Mouse (Mus musculus) MEL (cell line): ENCODE data around the gene Ccdc125. TPM values are rescaled to one million over a fixed set of nuclear protein-coding genes. Genes with fewer than 3 reads are reported as not detected.
"Not testable (repeated sequence)": the region's sequence is repeated elsewhere in the genome, so short reads cannot be mapped to it uniquely, and the experiment has no call there.

Experiments
- DNase-seq: peaks from one replicate; pipeline ENCODE4 v3.0.0; 2011; ENCODE audit warnings: low read depth, low spot score
- H3K27ac ChIP-seq: 2 replicates; pipeline ENCODE4 v1.5.1; 2012; ENCODE audit warnings: low read depth, mild to moderate bottlenecking, control low read depth, low read length, moderate library complexity; ENCODE audit not compliant: control insufficient read depth
- H3K27me3 ChIP-seq, 2 experiments: fragments of 150-350 bp in 1 of 2; sonication (generic) in 1 of 2; 2 replicates each; pipeline ENCODE4 v1.6.1; 2012; ENCODE audit warnings: low read length in 2 of 2, mild to moderate bottlenecking in 2 of 2, improper control_type of control experiment in 1 of 2, moderate library complexity in 1 of 2; ENCODE audit not compliant: insufficient read depth in 2 of 2, control insufficient read depth in 1 of 2
- H3K36me3 ChIP-seq, 2 experiments: 2 replicates each; pipeline ENCODE4 v1.6.1; 2012 to 2014; ENCODE audit warnings: low read length in 2 of 2, improper control_type of control experiment in 1 of 2, inconsistent platforms in 1 of 2, mild to moderate bottlenecking in 1 of 2; ENCODE audit not compliant: insufficient read depth in 2 of 2, control insufficient read depth in 1 of 2
- H3K4me1 ChIP-seq, 2 experiments: fragments of 150-350 bp in 1 of 2; sonication (generic) in 1 of 2; 2 replicates each; pipeline ENCODE4 v1.6.1; 2012; ENCODE audit warnings: low read length in 2 of 2, improper control_type of control experiment in 1 of 2, mild to moderate bottlenecking in 1 of 2; ENCODE audit not compliant: insufficient read depth in 2 of 2, control insufficient read depth in 1 of 2
- H3K4me3 ChIP-seq, 2 experiments: fragments of 150-350 bp in 1 of 2; sonication (generic) in 1 of 2; 2 replicates each; pipeline ENCODE4 v1.5.1; 2012; ENCODE audit warnings: low read depth in 2 of 2, low read length in 2 of 2, mild to moderate bottlenecking in 2 of 2, moderate library complexity in 2 of 2, control low read depth in 1 of 2, improper control_type of control experiment in 1 of 2; ENCODE audit not compliant: control insufficient read depth in 1 of 2, insufficient read depth in 1 of 2
- H3K79me2 ChIP-seq: 2 replicates; pipeline ENCODE4 v1.6.1; 2012; ENCODE audit warnings: mild to moderate bottlenecking, low read length, moderate library complexity; ENCODE audit not compliant: control insufficient read depth, poor library complexity, insufficient read depth
- H3K9ac ChIP-seq: 2 replicates; pipeline ENCODE4 v1.6.1; 2012; ENCODE audit warnings: low read depth, mild to moderate bottlenecking, control low read depth, low read length, moderate library complexity; ENCODE audit not compliant: control insufficient read depth, poor library complexity, severe bottlenecking
- H3K9me3 ChIP-seq: fragments of 150-350 bp; sonication (generic); replicated peaks from 2 replicates; pipeline ENCODE4 v1.6.1; 2012; ENCODE audit warnings: mild to moderate bottlenecking, low read length, improper control_type of control experiment, moderate library complexity; ENCODE audit not compliant: insufficient read depth
- BHLHE40 ChIP-seq: IDR thresholded peaks from 2 replicates; pipeline ENCODE4 v1.6.1; 2012; ENCODE audit warnings: low read depth, mild to moderate bottlenecking, inconsistent platforms, low read length, improper control_type of control experiment, borderline replicate concordance
- CHD2 ChIP-seq: IDR thresholded peaks from 2 replicates; pipeline ENCODE4 v1.6.1; 2011; ENCODE audit warnings: low read length, improper control_type of control experiment
- CTCF ChIP-seq, 3 experiments: IDR thresholded peaks in 2 of 3; conservative IDR thresholded peaks in 1 of 3; 2 replicates each; pipeline ENCODE4 v1.5.1; 2011 to 2012; ENCODE audit warnings: low read length in 3 of 3, low read depth in 2 of 3, mild to moderate bottlenecking in 2 of 3, improper control_type of control experiment in 1 of 3, inconsistent platforms in 1 of 3, mixed read lengths in 1 of 3, moderate library complexity in 1 of 3; ENCODE audit not compliant: control insufficient read depth in 1 of 3, insufficient read depth in 1 of 3, poor library complexity in 1 of 3, severe bottlenecking in 1 of 3
- E2F4 ChIP-seq: IDR thresholded peaks from 2 replicates; pipeline ENCODE4 v1.6.1; 2011; ENCODE audit warnings: low read depth, low read length, improper control_type of control experiment, borderline replicate concordance
- ELF1 ChIP-seq: IDR thresholded peaks from 2 replicates; pipeline ENCODE4 v1.6.1; 2014; ENCODE audit warnings: low read depth, mild to moderate bottlenecking, inconsistent platforms, low read length, improper control_type of control experiment, moderate library complexity
- JUND ChIP-seq: IDR thresholded peaks from 2 replicates; pipeline ENCODE4 v1.6.1; 2011; ENCODE audit warnings: low read depth, mild to moderate bottlenecking, improper control_type of control experiment, low read length
- MAFK ChIP-seq: IDR thresholded peaks from 2 replicates; pipeline ENCODE4 v1.6.1; 2011; ENCODE audit warnings: low read depth, mild to moderate bottlenecking, low read length, improper control_type of control experiment, borderline replicate concordance
- MAX ChIP-seq: IDR thresholded peaks from 2 replicates; pipeline ENCODE4 v1.6.1; 2011; ENCODE audit warnings: low read length, improper control_type of control experiment
- MAZ ChIP-seq: IDR thresholded peaks from 2 replicates; pipeline ENCODE4 v1.6.1; 2012; ENCODE audit warnings: low read depth, mild to moderate bottlenecking, inconsistent platforms, low read length, improper control_type of control experiment
- MYB ChIP-seq: IDR thresholded peaks from 2 replicates; pipeline ENCODE4 v1.6.1; 2011; ENCODE audit warnings: mild to moderate bottlenecking, low read depth, low read length, improper control_type of control experiment
- MYC ChIP-seq: IDR thresholded peaks from 2 replicates; pipeline ENCODE4 v1.6.1; 2011; ENCODE audit warnings: low read depth, mild to moderate bottlenecking, low read length, improper control_type of control experiment, moderate library complexity
- NELFE ChIP-seq: IDR thresholded peaks from 2 replicates; pipeline ENCODE4 v1.6.1; 2011; ENCODE audit warnings: low read depth, low read length, improper control_type of control experiment
- NRF1 ChIP-seq: IDR thresholded peaks from 2 replicates; pipeline ENCODE4 v1.6.1; 2014; ENCODE audit warnings: low read depth, mild to moderate bottlenecking, inconsistent platforms, low read length, improper control_type of control experiment, moderate library complexity; ENCODE audit not compliant: poor library complexity, insufficient read depth, severe bottlenecking
- POLR2A ChIP-seq, 2 experiments: IDR thresholded peaks; 2 replicates each; pipeline ENCODE4 v1.6.1; 2011 to 2012; ENCODE audit warnings: low read length in 2 of 2, mild to moderate bottlenecking in 2 of 2, control low read depth in 1 of 2, improper control_type of control experiment in 1 of 2, low read depth in 1 of 2, moderate library complexity in 1 of 2; ENCODE audit not compliant: control insufficient read depth in 1 of 2, insufficient read depth in 1 of 2, poor library complexity in 1 of 2
- POLR2AphosphoS2 ChIP-seq: IDR thresholded peaks from 2 replicates; pipeline ENCODE4 v1.6.1; 2011; ENCODE audit warnings: low read length, improper control_type of control experiment
- RCOR1 ChIP-seq: IDR thresholded peaks from 2 replicates; pipeline ENCODE4 v1.6.1; 2012; ENCODE audit warnings: low read depth, mild to moderate bottlenecking, inconsistent platforms, low read length, improper control_type of control experiment
- SIN3A ChIP-seq: IDR thresholded peaks from 2 replicates; pipeline ENCODE4 v1.6.1; 2012; ENCODE audit warnings: low read length, improper control_type of control experiment, inconsistent platforms
- SMC3 ChIP-seq: IDR thresholded peaks from 2 replicates; pipeline ENCODE4 v1.6.1; 2011; ENCODE audit warnings: low read depth, low read length, improper control_type of control experiment
- TAL1 ChIP-seq: IDR thresholded peaks from 2 replicates; pipeline ENCODE4 v1.6.1; 2012; ENCODE audit warnings: mild to moderate bottlenecking, inconsistent platforms, low read length, moderate library complexity, mixed read lengths
- TBP ChIP-seq: IDR thresholded peaks from 2 replicates; pipeline ENCODE4 v1.8.0; 2011; ENCODE audit warnings: low read depth, low read length, improper control_type of control experiment
- USF1 ChIP-seq: IDR thresholded peaks from 2 replicates; pipeline ENCODE4 v1.6.1; 2014; ENCODE audit warnings: low read depth, mild to moderate bottlenecking, inconsistent platforms, low read length, improper control_type of control experiment, moderate library complexity
- USF2 ChIP-seq, 2 experiments: IDR thresholded peaks; 2 replicates each; pipeline ENCODE4 v1.6.1; 2011 to 2012; ENCODE audit warnings: improper control_type of control experiment in 2 of 2, low read length in 2 of 2, borderline replicate concordance in 1 of 2, inconsistent platforms in 1 of 2, low read depth in 1 of 2, mild to moderate bottlenecking in 1 of 2; ENCODE audit not compliant: insufficient read depth in 1 of 2
- ZC3H11A ChIP-seq: IDR thresholded peaks from 2 replicates; pipeline ENCODE4 v1.6.1; 2012; ENCODE audit warnings: low read depth, mild to moderate bottlenecking, inconsistent platforms, low read length, improper control_type of control experiment
- ZMIZ1 ChIP-seq: IDR thresholded peaks from 2 replicates; pipeline ENCODE4 v1.6.1; 2012; ENCODE audit warnings: low read depth, mild to moderate bottlenecking, inconsistent platforms, low read length, improper control_type of control experiment, moderate library complexity
- ZNF384 ChIP-seq: IDR thresholded peaks from 2 replicates; pipeline ENCODE4 v1.6.1; 2012; ENCODE audit warnings: low read depth, mild to moderate bottlenecking, inconsistent platforms, low read length, improper control_type of control experiment
- polyA plus RNA-seq, 2 experiments: library from polyadenylated mRNA; stranded (reverse) in 1 of 2; unstranded in 1 of 2; fragments of >175 nt in 1 of 2; fragments of >200 nt in 1 of 2; gene quantifications; 2 replicates each; pipeline versions ENCODE4 v1.2.1 to v1.2.4; 2012; ENCODE audit warnings: low replicate concordance in 2 of 2, low read depth in 1 of 2; ENCODE audit not compliant: insufficient read length in 2 of 2, insufficient read depth in 1 of 2, missing spikeins in 1 of 2
- total RNA-seq: library from RNA; depleted of rRNA; stranded (reverse); fragments of 300-350 nt; gene quantifications from 2 replicates; pipeline ENCODE4 v1.2.3, GENCODE M21; 2012

Ccdc125 gene
- total and polyA plus RNA-seq, 3 experiments = 0.29 TPM; not detected in 2

DNA sequence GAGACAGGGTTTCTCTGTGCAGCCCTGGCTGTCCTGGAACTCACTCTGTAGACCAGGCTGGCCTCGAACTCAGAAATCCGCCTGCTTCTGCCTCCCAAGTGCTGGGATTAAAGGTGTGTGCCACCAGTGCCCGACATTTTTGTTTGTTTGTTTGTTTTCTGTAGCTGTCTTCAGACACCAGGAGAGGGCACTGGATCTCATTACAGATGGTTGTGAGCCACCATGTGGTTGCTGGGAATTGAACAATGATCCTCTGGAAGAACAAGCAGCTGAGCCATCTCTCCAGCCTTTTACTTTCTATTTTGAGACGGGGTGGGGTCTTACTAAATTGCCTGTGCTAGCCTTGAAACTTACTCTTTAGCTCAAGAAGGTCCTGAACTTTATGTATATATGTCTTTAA lies 59.0 kb downstream of the Ccdc125 start:
- not testable (repeated sequence) for H3K9me3 ChIP-seq, H3K27ac ChIP-seq

GRCm38 (mm10) chr13:100730153-100730860 lies 60.8 kb downstream of the Ccdc125 start:
- H3K4me1 ChIP-seq = peaks cover 6 to 12% of the 10 kb centered on the region in 2 experiments
- H3K79me2 ChIP-seq = peaks cover 34% of the 10 kb centered on the region

More for the DNA sequence above, 59.0 kb downstream of the Ccdc125 start:
- TF ChIP-seq CTCF (IDR thresholded peaks at IDR 0.05 in 2 of 3, conservative IDR thresholded peaks at IDR 0.05 in 1 of 3; ENCODE audit: control insufficient read depth in 1 of 3, insufficient read depth in 1 of 3, low read depth in 2 of 3, low read length in 3 of 3, poor library complexity in 1 of 3, severe bottlenecking in 1 of 3) = peak in 1 of 3 experiments; percentile 17; a peak in 2 of 6 replicates
- TF ChIP-seq, all 39 proteins: peak for 1; not testable (repeated sequence) for 38
- DNase-seq, H3K4me3 ChIP-seq, H3K27me3 ChIP-seq, H3K9ac ChIP-seq: not testable (repeated sequence)
- Histone ChIP-seq H3K36me3 (peaks cover 2 to 46% of the 10 kb centered on the region in 2 experiments), H3K79me2 (peaks cover 44% of the 10 kb centered on the region), H3K4me1 (peaks cover 12 to 20% of the 10 kb centered on the region in 2 experiments)

GRCm38 (mm10) chr13:100730861-100731176 lies 61.3 kb downstream of the Ccdc125 start, which contains the start of gene Cdk7:
Cdk7 (minus strand) TSS chr13:100730939.
- H3K9ac ChIP-seq = peak within 1 kb of the TSS; percentile 80
- peaks cover 4 to 12% of the 10 kb centered on the region in 2 experiments for H3K4me1 ChIP-seq
- peak within 1 kb of the TSS; percentile 88 for H3K27ac ChIP-seq
- H3K9me3 ChIP-seq = no peaks in the 10 kb centered on the region
- H3K27me3 ChIP-seq = no peaks in the 10 kb centered on the region
- peak; percentile 98 for DNase-seq
- H3K4me3 ChIP-seq = peak within 1 kb of the TSS; percentile 69 to 86
- peaks cover 2 to 29% of the 10 kb centered on the region in 2 experiments; a peak in 3 of 4 replicates for H3K36me3 ChIP-seq
- peaks cover 34% of the 10 kb centered on the region for H3K79me2 ChIP-seq
- TF ChIP-seq ZMIZ1 = peak; percentile 41; the same call in 1 of the 2 replicates
- TF ChIP-seq NELFE = peak; percentile 83
- peak; percentile 44; the same call in 1 of the 2 replicates for TF ChIP-seq ZNF384
- TF ChIP-seq TBP = peak; percentile 75
- TF ChIP-seq MAFK = no peak
- TF ChIP-seq JUND = no peak
- TF ChIP-seq CHD2 = no peak
- peak; percentile 88 for TF ChIP-seq BHLHE40
- no peak for TF ChIP-seq MYB
- TF ChIP-seq SMC3 = no peak
- TF ChIP-seq NRF1 = no peak
- TF ChIP-seq CTCF (IDR thresholded peaks at IDR 0.05 in 2 of 3, conservative IDR thresholded peaks at IDR 0.05 in 1 of 3; ENCODE audit: control insufficient read depth in 1 of 3, insufficient read depth in 1 of 3, low read depth in 2 of 3, low read length in 3 of 3, poor library complexity in 1 of 3, severe bottlenecking in 1 of 3) = no peak
- peak; percentile 91 for TF ChIP-seq USF1
- no peak for TF ChIP-seq TAL1
- no peak for TF ChIP-seq POLR2AphosphoS2
- no peak for TF ChIP-seq ZC3H11A
- no peak; the same call in 1 of the 2 replicates for TF ChIP-seq RCOR1
- peak; percentile 99 for TF ChIP-seq MAX
- TF ChIP-seq MAZ = peak; percentile 80; the same call in 1 of the 2 replicates
- TF ChIP-seq USF2 (IDR thresholded peaks at IDR 0.05; ENCODE audit: borderline replicate concordance in 1 of 2, insufficient read depth in 1 of 2, low read depth in 1 of 2, low read length in 2 of 2) = peak in 1 of 2 experiments; percentile 32; a peak in 1 of 4 replicates
- TF ChIP-seq E2F4 = no peak
- TF ChIP-seq SIN3A = peak; percentile 99
- peak; percentile 100 for TF ChIP-seq MYC

More at GRCm38 (mm10) chr13:100730153-100730860, 60.8 kb downstream of the Ccdc125 start:
- no peaks in the 10 kb centered on the region for H3K9me3 ChIP-seq
- DNase-seq = no peak
- no peaks in the 10 kb centered on the region for H3K27me3 ChIP-seq
- H3K4me3 ChIP-seq = peak overlapping the region; percentile 69 to 86
- H3K36me3 ChIP-seq = peaks cover 2 to 34% of the 10 kb centered on the region in 2 experiments; a peak in 3 of 4 replicates
- TF ChIP-seq POLR2A (IDR thresholded peaks at IDR 0.05; ENCODE audit: control insufficient read depth in 1 of 2, insufficient read depth in 1 of 2, low read depth in 1 of 2, low read length in 2 of 2, poor library complexity in 1 of 2) (peak in 1 of 2 experiments; percentile 56; a peak in 1 of 4 replicates), ELF1 (no peak)
- peak overlapping the region; percentile 63 for H3K27ac ChIP-seq
- H3K9ac ChIP-seq = peak overlapping the region; percentile 77
